Mouse (Mus musculus) CD4-positive, CD25-positive, alpha-beta regulatory T cell, adult 2 months (primary cell): ENCODE results near the gene Slc12a5.

Experiments used
- DNase-seq: peaks from one replicate; pipeline ENCODE4 v3.0.0-alpha.2; 2012; ENCODE audit warnings: low read depth, low spot score

Slc12a5 gene

DNA sequence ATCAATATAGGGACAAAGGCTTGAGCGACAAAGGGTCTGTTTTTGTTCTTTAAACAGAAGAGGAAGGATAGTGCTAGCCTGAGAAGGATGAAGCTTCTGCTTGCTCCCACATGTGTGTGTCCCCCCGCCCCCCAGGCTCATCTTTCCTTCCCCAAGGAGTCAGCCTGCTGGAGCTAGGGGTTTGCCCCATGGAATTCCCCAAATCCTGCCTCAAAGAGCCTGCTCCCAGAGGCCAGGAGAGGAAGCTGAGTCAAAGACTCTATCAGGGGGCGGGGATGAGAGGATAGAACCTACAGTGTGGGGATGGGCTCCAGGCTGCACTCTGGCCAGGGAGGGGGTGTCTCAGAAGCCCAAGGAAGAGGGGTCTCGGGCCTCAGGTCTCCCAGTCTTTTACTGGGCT, 13.1 kb upstream of the Slc12a5 start:
- no peak for DNase-seq

DNA sequence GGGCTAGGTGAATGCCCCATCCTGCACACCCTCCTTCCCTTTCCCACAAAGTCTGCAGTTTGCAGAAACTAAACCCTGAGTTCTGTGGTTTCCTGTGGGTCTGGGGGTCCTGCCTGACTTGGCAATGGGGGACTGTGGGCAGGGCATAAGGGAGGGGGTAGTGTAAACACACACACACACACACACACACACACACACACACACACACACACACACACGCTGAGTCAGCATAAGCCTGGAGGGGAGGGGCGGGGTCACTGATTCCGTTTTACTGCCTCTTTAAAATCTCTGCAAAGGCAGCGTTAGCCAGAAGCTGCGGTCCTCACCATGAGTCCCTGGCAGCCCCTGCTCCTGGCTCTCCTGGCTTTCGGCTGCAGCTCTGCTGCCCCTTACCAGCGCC, 12.7 kb upstream of the Slc12a5 start:
- peak; percentile 50 for DNase-seq

DNA sequence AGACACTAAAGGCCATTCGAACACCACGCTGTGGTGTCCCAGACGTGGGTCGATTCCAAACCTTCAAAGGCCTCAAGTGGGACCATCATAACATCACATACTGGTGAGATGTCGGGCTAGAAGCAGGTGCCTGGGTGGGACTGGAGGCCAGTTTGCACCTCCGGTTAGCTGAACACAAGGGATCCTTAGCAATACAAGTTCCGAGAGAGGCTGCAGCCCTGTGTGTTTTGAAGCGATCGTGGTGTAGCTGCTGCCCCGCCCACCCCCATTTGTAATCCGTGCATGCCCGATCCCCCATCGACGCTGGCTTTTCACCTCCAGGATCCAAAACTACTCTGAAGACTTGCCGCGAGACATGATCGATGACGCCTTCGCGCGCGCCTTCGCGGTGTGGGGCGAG, 11.6 kb upstream of the Slc12a5 start:
- peak; percentile 52 for DNase-seq

DNA sequence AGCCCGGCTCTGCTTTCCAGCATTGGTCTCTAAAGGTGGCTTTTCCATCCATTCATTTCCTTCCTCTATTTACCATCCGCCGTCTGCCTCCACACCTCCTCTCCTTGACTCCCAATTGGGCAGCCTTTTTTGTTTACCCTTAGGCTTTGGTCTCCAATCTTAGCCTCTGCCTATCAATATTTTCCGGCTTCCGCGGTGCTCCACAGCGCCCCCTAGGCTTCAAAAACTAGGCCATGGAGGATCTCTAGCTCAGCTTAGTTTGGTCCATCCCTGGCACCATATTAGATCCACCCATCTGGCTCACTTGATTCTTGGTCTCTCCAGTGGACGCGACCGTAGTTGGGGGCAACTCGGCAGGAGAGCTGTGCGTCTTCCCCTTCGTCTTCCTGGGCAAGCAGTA, 10.1 kb upstream of the Slc12a5 start:
- peak; percentile 75 for DNase-seq

GRCm38 (mm10) chr2:164951745-164952144, 8.9 kb upstream of the Slc12a5 start:
- peak; percentile 59 for DNase-seq

GRCm38 (mm10) chr2:164952448-164952847, 8.2 kb upstream of the Slc12a5 start:
- DNase-seq = peak; percentile 74

GRCm38 (mm10) chr2:164953224-164953623, 7.4 kb upstream of the Slc12a5 start:
- DNase-seq = peak; percentile 92

DNA sequence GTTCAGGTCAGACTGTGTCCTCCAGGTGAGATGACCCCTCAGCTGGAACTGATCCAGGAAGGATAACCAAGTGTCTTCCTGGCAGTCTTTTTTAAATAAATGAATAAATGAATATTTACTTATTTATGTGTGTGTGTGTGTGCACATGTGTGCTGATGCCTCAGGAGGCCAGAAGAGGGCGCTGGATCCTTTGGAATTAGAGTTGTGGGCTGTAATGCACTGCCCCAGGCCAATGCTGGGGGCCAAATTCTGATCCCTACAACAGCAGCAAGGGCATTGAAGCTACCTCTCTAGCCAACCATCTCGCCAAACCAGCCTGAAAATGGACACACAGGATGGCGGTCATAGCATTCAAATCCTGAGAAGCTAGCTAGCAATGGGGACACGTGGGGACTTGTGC, 4.9 kb upstream of the Slc12a5 start:
- DNase-seq = no peak

DNA sequence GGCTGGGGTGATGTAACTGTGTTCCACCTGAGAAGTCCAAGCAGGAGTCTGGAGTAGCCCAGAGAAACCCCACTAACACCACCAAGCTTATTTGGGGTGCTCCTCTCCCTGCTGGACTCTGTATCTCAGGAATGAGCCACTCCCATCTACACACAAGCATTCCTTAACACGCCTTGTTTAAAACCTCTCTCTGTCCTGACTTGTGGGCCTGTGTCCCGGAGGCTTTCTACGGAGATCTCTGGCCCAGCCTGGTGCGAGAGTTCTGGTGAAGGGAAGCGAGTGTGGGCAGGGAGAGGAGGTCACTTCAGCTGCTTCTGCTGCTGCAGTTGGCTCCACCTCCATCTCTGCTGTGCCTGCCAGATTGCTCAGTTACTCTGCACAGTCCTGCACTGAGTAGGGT, 4.4 kb upstream of the Slc12a5 start:
- DNase-seq = no peak

- peak; percentile 26 for DNase-seq
These were observed 2.9 kb upstream of the Slc12a5 start for GRCm38 (mm10) chr2:164957548-164958315.

DNA sequence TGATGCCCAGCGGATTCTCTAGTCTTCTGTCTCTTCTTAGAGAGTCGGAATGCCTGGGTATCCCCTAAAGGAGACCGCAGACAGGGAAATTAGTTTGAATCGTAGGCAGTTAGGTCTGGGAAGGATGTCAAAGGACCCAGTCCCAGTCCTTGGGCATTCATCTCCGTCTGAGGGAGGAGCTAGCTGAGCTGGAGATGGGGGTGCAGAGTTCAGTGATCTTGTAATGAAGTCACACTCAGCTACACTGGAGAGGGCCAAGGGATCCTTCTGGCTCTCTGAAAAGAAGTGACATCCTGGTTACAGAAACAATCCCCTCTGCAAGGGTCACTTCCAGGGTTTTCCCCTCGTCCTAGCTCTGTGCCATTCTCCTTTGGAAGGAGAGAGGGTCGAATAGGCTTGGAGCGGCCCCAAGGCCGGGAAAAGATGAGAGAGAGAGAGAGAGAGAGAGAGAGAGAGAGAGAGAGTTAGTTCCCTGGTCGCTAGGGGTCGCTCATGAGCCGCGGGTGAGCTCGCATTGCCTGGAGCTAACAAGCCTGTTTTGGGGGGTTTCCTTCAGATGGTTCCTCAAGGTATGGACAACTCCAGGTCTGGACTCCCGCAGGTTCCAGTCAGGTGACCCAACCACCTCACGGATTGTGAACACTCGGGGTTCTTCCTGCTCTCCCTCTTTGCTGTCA, 1.0 kb downstream of the Slc12a5 start:
- DNase-seq = peak; percentile 82

DNA sequence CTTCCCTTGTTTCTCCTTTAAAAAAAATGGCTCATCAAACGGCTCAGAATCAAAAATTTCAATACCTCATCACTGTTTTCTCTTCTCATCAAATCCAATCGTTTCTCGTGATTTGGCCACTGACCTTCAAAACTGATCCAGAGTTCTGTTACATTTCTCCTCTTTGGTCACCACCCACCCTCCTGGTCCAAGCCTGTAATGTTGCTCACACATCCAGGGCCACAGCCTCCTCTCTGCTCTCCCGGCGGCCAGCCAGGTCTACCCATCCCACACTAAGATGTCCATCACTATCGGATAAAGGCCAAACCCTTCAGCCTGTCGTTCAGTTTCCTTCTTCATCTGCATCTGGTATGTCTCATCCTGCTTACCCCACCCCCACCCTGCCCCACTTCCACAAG, 1.6 kb downstream of the Slc12a5 start:
- no peak for DNase-seq

DNA sequence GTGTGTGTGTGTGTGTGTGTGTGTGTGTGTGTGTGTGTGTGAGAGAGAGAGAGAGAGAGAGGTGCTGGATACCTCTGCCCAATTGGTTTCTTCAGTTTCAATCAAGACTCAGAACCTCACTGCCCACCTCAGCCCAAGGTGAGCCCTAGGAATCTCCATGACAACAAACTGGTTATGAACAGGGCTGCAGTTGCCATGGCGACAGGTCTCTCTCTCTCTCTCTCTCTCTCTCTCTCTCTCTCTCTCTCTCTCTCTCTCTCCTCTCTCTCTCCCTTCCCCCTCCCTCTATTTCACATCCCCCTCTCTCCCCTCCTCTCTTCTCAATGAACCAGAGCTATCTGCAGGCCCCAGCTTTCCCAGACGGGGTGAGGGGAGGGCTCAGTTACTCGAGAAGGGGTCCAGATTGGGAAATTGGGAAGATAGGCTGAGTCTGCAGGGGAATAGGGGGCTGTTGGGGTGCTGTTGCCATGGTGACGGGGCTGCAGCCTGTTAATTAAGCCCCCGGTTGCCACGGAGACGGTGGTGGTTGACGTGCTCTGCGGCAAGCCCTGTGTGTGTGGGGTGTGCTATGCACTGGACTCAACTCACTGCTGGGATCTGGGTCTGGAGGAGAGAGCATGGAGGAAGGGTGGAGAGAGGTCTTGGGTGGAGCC, 3.8 kb downstream of the Slc12a5 start:
- DNase-seq = no peak

- no peak for DNase-seq
These were observed 4.4 kb downstream of the Slc12a5 start for GRCm38 (mm10) chr2:164964981-164965380.

DNA sequence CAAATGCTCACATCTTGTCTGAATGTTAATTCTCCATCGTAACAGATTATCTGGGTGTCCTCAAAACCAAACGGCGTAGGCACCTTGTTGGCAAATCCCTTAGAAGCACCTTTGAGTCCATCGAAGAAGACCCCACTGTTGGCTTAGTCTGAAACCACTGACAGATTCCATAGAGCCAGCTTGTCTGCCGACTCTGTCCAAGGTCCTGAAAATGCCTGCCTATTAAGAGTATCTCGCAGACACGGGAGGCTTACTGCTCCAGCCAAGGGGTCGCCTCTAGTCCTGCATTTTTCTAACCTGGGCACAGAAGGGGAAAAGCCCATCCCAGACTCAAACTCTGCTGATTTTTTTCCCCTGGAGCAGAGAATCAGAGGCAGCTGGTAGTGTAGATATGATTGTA, 5.8 kb downstream of the Slc12a5 start:
- DNase-seq = peak; percentile 55

DNA sequence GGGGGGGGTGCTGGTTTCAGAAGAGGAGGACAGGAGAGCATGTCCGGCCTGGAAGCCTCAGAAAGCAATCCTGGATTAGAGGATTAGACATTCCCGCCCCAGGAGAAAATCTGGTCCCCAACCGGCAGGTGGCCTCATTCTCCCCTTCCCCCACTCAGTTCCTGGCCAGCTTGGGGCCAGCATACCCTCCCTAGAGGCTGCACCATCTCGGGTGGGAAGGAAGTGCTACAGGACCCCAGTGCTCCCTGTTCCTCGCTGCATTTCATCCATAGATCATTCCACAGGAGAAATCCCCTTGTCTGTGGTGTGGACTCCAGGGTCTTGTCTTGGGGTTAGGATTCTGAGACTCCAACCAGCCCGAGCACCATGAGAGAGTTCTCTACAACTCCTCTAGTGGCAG, 6.6 kb downstream of the Slc12a5 start:
- no peak for DNase-seq

DNA sequence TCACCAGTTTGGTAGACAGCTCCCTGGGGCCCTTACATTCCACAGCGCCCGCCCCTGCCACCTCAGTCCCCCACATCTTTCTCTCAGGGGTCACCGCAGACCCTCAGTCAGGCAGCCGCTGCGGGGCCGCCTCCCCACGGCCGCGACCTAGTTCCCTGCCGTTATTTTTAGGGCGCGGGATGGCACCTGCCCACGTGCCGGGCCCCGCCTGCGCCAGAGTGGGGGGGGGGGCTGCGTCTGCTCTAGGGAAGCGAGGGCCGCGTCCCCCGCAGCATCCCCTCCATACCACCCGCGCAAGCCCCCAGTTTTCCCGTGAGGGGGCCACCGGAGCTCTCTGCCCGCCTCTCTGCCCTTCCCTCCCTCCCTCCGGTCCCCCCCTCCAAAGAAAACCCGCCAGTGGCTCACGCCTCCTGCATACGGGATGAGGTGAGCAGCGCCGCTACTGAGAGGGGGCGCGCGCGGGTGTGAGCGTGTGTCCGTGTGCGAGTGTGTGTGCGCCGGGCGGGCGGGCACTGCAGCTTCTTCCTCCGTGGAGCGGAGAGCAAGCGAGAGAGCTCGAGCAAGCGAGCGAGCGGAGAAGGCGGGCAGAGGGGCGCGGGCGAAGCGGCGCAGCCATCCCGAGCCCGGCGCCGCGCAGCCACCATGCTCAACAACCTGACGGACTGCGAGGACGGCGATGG, 7.3 kb downstream of the Slc12a5 start:
- DNase-seq = no peak

- DNase-seq = peak; percentile 20
These were observed 7.8 kb downstream of the Slc12a5 start for GRCm38 (mm10) chr2:164968451-164968851.

GRCm38 (mm10) chr2:164969348-164969781, 8.8 kb downstream of the Slc12a5 start:
- no peak for DNase-seq

GRCm38 (mm10) chr2:164970631-164971196, 10.1 kb downstream of the Slc12a5 start:
- no peak for DNase-seq

DNA sequence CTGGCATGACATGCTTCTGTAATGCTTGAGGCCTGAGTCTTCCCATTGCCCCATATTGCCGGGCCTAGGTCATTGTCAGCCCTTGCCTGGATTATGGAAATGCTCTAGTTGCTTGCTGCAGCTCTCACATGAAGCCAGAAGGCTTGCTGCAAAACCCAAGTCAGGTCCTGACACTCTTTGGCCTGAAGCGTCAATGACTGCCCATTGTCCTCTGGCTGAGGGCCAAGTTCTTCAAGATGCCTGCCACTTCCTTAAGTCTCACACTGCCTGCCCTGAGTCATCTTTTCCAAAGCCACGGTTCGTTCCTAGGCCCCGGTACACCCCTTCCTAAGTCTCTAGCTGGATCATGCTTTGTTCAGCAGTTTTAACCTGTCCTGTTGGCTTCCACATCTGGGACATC, 12.0 kb downstream of the Slc12a5 start:
- no peak for DNase-seq

- DNase-seq = no peak
These were observed 15.0 kb downstream of the Slc12a5 start for GRCm38 (mm10) chr2:164975611-164976010.
